Mouse (Mus musculus): ENCODE results near the gene Cotl1.

- TF ChIP-seq CTCF (IDR thresholded peaks at IDR 0.05; ENCODE audit: borderline replicate concordance, insufficient read depth, low read depth, low read length) (no peak), POLR2A (IDR thresholded peaks at IDR 0.05; ENCODE audit: borderline replicate concordance, insufficient read depth, low read length) (no peak)
These were observed 20.4 kb downstream of the Cotl1 start for GRCm38 (mm10) chr8:119819976-119820375.

Measured in cerebellum, adult 2 months (tissue).